Mouse (Mus musculus): ENCODE data around the gene Zmym2.

Zmym2 gene

GRCm38 (mm10) chr14:56918532-56918931 is 32.1 kb downstream of the Zmym2 start:
- DNase-seq (ENCODE audit: low spot score): no peak

- DNase-seq (ENCODE audit: low spot score): no peak
Observed at GRCm38 (mm10) chr14:56935481-56935880, 49.0 kb downstream of the Zmym2 start.

- no peak for DNase-seq (ENCODE audit: low spot score)
Observed at GRCm38 (mm10) chr14:56939903-56940302, 53.5 kb downstream of the Zmym2 start.

- DNase-seq (ENCODE audit: low spot score): no peak
Observed at GRCm38 (mm10) chr14:56952928-56953327, 66.5 kb downstream of the Zmym2 start.

GRCm38 (mm10) chr14:56954393-56954792 is 67.9 kb downstream of the Zmym2 start:
- DNase-seq (ENCODE audit: low spot score): no peak

GRCm38 (mm10) chr14:56963969-56964734 is 77.7 kb downstream of the Zmym2 start:
- no peak for DNase-seq (ENCODE audit: low spot score)

- no peak for DNase-seq (ENCODE audit: low spot score)
Observed at GRCm38 (mm10) chr14:56969653-56970052, 83.2 kb downstream of the Zmym2 start.

GRCm38 (mm10) chr14:56970160-56970559 is 83.7 kb downstream of the Zmym2 start:
- DNase-seq (ENCODE audit: low spot score): no peak

- no peak for DNase-seq (ENCODE audit: low spot score)
Observed at GRCm38 (mm10) chr14:56978045-56978655, 91.7 kb downstream of the Zmym2 start.

GRCm38 (mm10) chr14:56988621-56989020 is 102.2 kb downstream of the Zmym2 start:
- DNase-seq (ENCODE audit: low spot score): no peak

Data from urinary bladder, postnatal 14 days (tissue).